Mouse (Mus musculus) CH12.LX (cell line): Measurements from ENCODE around the gene C1qtnf2. TPM values are rescaled to one million over a fixed set of nuclear protein-coding genes. Genes with fewer than 3 reads are reported as not detected.

Source experiments
- DNase-seq: peaks from one replicate; pipeline ENCODE4 v3.0.0-alpha.2; 2013; ENCODE audit errors: extremely low read depth
- H3K27ac ChIP-seq: 2 replicates; pipeline ENCODE4 v1.5.1; 2012; ENCODE audit warnings: low read depth, mild to moderate bottlenecking, control low read depth, moderate library complexity; ENCODE audit not compliant: insufficient read depth
- H3K27me3 ChIP-seq: replicated peaks from 2 replicates; pipeline ENCODE3; 2012; ENCODE audit warnings: inconsistent platforms
- H3K36me3 ChIP-seq, 2 experiments: replicated peaks in 1 of 2; 2 replicates each; pipeline versions ENCODE3 to v1.6.1; 2012; ENCODE audit warnings: inconsistent platforms in 1 of 2, low read length in 1 of 2, mild to moderate bottlenecking in 1 of 2, mixed read lengths in 1 of 2, moderate library complexity in 1 of 2; ENCODE audit not compliant: control insufficient read depth in 1 of 2, insufficient read depth in 1 of 2
- H3K4me1 ChIP-seq, 2 experiments: 2 replicates each; pipeline ENCODE4 v1.6.1; 2012; ENCODE audit warnings: inconsistent platforms in 1 of 2, moderate library complexity in 1 of 2; ENCODE audit not compliant: insufficient read depth in 2 of 2, control insufficient read depth in 1 of 2
- H3K4me2 ChIP-seq: 2 replicates; pipeline ENCODE4 v1.6.1; 2012; ENCODE audit warnings: low read depth, mild to moderate bottlenecking, control low read depth; ENCODE audit not compliant: poor library complexity, insufficient read depth, severe bottlenecking
- H3K4me3 ChIP-seq, 3 experiments: fragments of 150-350 bp in 1 of 3; sonication (generic) in 1 of 3; replicated peaks in 1 of 3; 2 replicates each; pipeline versions ENCODE3 to v1.5.1; 2011 to 2012; ENCODE audit warnings: low read depth in 2 of 3, low read length in 2 of 3, mild to moderate bottlenecking in 2 of 3, moderate library complexity in 2 of 3, control low read depth in 1 of 3, improper control_type of control experiment in 1 of 3, inconsistent platforms in 1 of 3, mixed read lengths in 1 of 3; ENCODE audit not compliant: poor library complexity in 1 of 3
- H3K79me2 ChIP-seq: replicated peaks from 2 replicates; pipeline ENCODE4 v1.6.1; 2012; ENCODE audit warnings: mild to moderate bottlenecking, moderate library complexity; ENCODE audit not compliant: control insufficient read depth, poor library complexity, insufficient read depth, severe bottlenecking; ENCODE audit errors: extremely low read depth
- H3K9ac ChIP-seq: 2 replicates; pipeline ENCODE4 v1.6.1; 2012; ENCODE audit warnings: low read depth, mild to moderate bottlenecking, control low read depth, moderate library complexity; ENCODE audit not compliant: insufficient read depth
- H3K9me3 ChIP-seq: replicated peaks from 2 replicates; pipeline ENCODE3; 2012; ENCODE audit warnings: low read length, inconsistent platforms, mixed read lengths
- CHD1 ChIP-seq: IDR thresholded peaks from 2 replicates; pipeline ENCODE4 v1.6.1; 2012; ENCODE audit warnings: low read depth, low read length, improper control_type of control experiment, inconsistent platforms
- CHD2 ChIP-seq: IDR thresholded peaks from 2 replicates; pipeline ENCODE4 v1.6.1; 2011; ENCODE audit warnings: low read length, improper control_type of control experiment
- E2F4 ChIP-seq: IDR thresholded peaks from 2 replicates; pipeline ENCODE4 v1.6.1; 2011; ENCODE audit warnings: low read depth, low read length, improper control_type of control experiment; ENCODE audit not compliant: insufficient replicate concordance
- EP300 ChIP-seq: IDR thresholded peaks from 2 replicates; pipeline ENCODE4 v1.6.1; 2011; ENCODE audit warnings: low read length, improper control_type of control experiment
- ETS1 ChIP-seq: conservative IDR thresholded peaks from 2 replicates; pipeline ENCODE4 v1.6.1; 2012; ENCODE audit warnings: low read depth, mild to moderate bottlenecking, inconsistent platforms, low read length, improper control_type of control experiment, moderate library complexity
- IRF4 ChIP-seq: IDR thresholded peaks from 2 replicates; pipeline ENCODE4 v1.6.1; 2014; ENCODE audit warnings: low read depth, mild to moderate bottlenecking, inconsistent platforms, low read length, improper control_type of control experiment
- MAFK ChIP-seq: IDR thresholded peaks from 2 replicates; pipeline ENCODE4 v1.6.1; 2011; ENCODE audit warnings: low read length, improper control_type of control experiment; ENCODE audit not compliant: insufficient replicate concordance
- MAX ChIP-seq: IDR thresholded peaks from 2 replicates; pipeline ENCODE4 v1.6.1; 2011; ENCODE audit warnings: low read length, improper control_type of control experiment
- MAZ ChIP-seq: IDR thresholded peaks from 2 replicates; pipeline ENCODE4 v1.6.1; 2012; ENCODE audit warnings: low read depth, mild to moderate bottlenecking, inconsistent platforms, low read length, improper control_type of control experiment, moderate library complexity
- MXI1 ChIP-seq: IDR thresholded peaks from 2 replicates; pipeline ENCODE4 v1.6.1; 2011; ENCODE audit warnings: mild to moderate bottlenecking, low read depth, low read length, improper control_type of control experiment
- MYC ChIP-seq: IDR thresholded peaks from 2 replicates; pipeline ENCODE4 v1.6.1; 2011; ENCODE audit warnings: low read depth, mild to moderate bottlenecking, improper control_type of control experiment, low read length
- PAX5 ChIP-seq: IDR thresholded peaks from 2 replicates; pipeline ENCODE4 v1.6.1; 2012; ENCODE audit warnings: low read length, inconsistent platforms, mixed read lengths
- POLR2AphosphoS2 ChIP-seq: IDR thresholded peaks from 2 replicates; pipeline ENCODE4 v1.6.1; 2011; ENCODE audit warnings: low read depth, low read length, improper control_type of control experiment
- RCOR1 ChIP-seq: conservative IDR thresholded peaks from 2 replicates; pipeline ENCODE4 v1.6.1; 2012; ENCODE audit warnings: low read depth, mild to moderate bottlenecking, inconsistent platforms, low read length, improper control_type of control experiment
- SMC3 ChIP-seq: IDR thresholded peaks from 2 replicates; pipeline ENCODE4 v1.6.1; 2011; ENCODE audit warnings: low read depth, low read length, improper control_type of control experiment
- TBP ChIP-seq: conservative IDR thresholded peaks from 2 replicates; pipeline ENCODE4 v1.6.1; 2011; ENCODE audit warnings: low read depth, low read length, improper control_type of control experiment
- TCF12 ChIP-seq: IDR thresholded peaks from 2 replicates; pipeline ENCODE4 v1.6.1; 2014; ENCODE audit warnings: low read depth, mild to moderate bottlenecking, inconsistent platforms, low read length, improper control_type of control experiment
- USF2 ChIP-seq: conservative IDR thresholded peaks from 2 replicates; pipeline ENCODE4 v1.6.1; 2011; ENCODE audit warnings: low read depth, low read length, improper control_type of control experiment
- ZNF384 ChIP-seq: IDR thresholded peaks from 2 replicates; pipeline ENCODE4 v1.6.1; 2012; ENCODE audit warnings: low read depth, low read length, improper control_type of control experiment, inconsistent platforms
- dilution Hi-C: fragments of 300-500 bp; cut with MboI; formaldehyde crosslinking; loops from 2 replicates; pipeline ENCODE4 v1.14.3; 2020; ENCODE audit warnings: low sequenced_read_pairs; ENCODE audit not compliant: extremely low pct_unique_long_range_greater_than_20kb, extremely low pct_ligation_motif_present
- in situ Hi-C: fragments of 300-500 bp; cut with MboI; formaldehyde crosslinking; loops from 3 replicates; pipeline ENCODE4 v1.14.3; 2019; ENCODE audit warnings: low sequenced_read_pairs, low pct_ligation_motif_present, low pct_unique_long_range_greater_than_20kb, mixed read lengths
- polyA plus RNA-seq: library from polyadenylated mRNA; unstranded; fragments of >175 nt; gene quantifications from 2 replicates; pipeline ENCODE4 v1.2.1, GENCODE M21; 2012; ENCODE audit warnings: low read depth; ENCODE audit not compliant: insufficient read length
- total RNA-seq, 2 experiments: library from RNA; depleted of rRNA; stranded (reverse); fragments of 300-350 nt in 1 of 2; fragments of >200 nt in 1 of 2; gene quantifications; 2 replicates each; pipeline ENCODE4 v1.2.3; 2012 to 2014

Gene C1qtnf2
- total and polyA plus RNA-seq, 3 experiments = not detected

DNA sequence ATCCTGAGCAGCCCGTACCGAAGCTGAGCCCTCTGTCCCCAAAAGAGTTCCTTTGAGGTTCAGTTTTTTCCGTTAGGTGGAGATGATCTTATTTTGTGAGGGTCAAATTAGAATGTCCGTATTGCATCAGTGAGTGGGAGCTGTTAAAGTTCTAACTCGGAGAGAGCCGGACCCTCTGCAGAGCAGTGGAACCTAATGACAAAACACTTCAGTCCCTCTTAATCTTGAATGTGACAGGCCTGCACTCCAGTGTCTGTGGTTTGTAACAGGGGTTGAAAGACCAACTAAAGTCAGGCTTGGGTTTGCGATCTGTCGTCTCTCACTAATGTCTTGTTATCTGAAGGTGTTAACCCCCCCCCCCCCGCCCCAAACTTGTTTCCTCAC is 40.1 kb upstream of the C1qtnf2 start:
- DNase-seq = no peak
- H3K27me3 ChIP-seq = no peaks in the 10 kb centered on the region
- dilution Hi-C loops = no loop called here
- in situ Hi-C loops = no loop called here
- TF ChIP-seq CHD1 (0 out of 2 replicates have a peak, but pooled peaks have one; percentile 58), IRF4 (no peak)
- peaks cover 7 to 14% of the 10 kb centered on the region in 2 experiments for H3K4me1 ChIP-seq
- H3K79me2 ChIP-seq = peaks cover 32% of the 10 kb centered on the region
- H3K27ac ChIP-seq = peak overlapping the region; percentile 23; the same call in 1 of the 2 replicates
- peak overlapping the region; percentile 100; the same call in 1 of the 2 replicates for H3K4me2 ChIP-seq
- H3K4me3 ChIP-seq = peak overlapping the region; percentile 81 to 100 (median 99)
- peaks cover 16 to 33% of the 10 kb centered on the region in 2 experiments for H3K36me3 ChIP-seq
- peak overlapping the region; percentile 89 for H3K9ac ChIP-seq
- no peaks in the 10 kb centered on the region for H3K9me3 ChIP-seq

DNA sequence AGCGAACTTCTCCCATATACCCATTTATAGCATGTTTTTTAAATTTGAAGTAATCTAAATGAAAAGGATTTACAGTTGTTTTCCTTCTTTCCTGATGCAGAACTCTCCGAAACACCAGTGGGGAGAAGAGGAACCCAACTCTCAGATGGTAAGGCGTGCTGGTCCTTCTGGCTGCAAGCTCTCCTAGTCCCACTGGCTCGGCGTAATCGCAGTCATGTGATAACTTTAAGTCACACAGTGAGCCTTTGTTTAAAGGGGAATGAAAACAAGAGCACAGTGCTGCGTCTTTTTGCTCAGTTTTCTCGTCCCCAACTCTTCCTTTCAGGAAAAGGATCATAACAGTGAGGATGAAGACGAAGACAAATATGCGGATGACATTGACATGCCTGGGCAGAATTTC is 33.0 kb upstream of the C1qtnf2 start:
- H3K4me2 ChIP-seq = no peak overlapping the region
- H3K9ac ChIP-seq = no peak overlapping the region
- H3K9me3 ChIP-seq = no peaks in the 10 kb centered on the region
- no peak overlapping the region for H3K27ac ChIP-seq
- no peak overlapping the region for H3K4me3 ChIP-seq
- dilution Hi-C loops (no loop called here), in situ Hi-C loops (no loop called here)
- peaks cover 78 to 95% of the 10 kb centered on the region in 2 experiments for H3K36me3 ChIP-seq
- peaks cover 8% of the 10 kb centered on the region for H3K79me2 ChIP-seq
- DNase-seq = no peak
- no peaks in the 10 kb centered on the region for H3K4me1 ChIP-seq
- no peak for TF ChIP-seq ZNF384
- TF ChIP-seq ETS1 = no peak
- TF ChIP-seq USF2 = no peak
- no peak for TF ChIP-seq TCF12
- TF ChIP-seq PAX5 = no peak
- TF ChIP-seq SMC3 = no peak
- no peak for TF ChIP-seq TBP
- TF ChIP-seq RCOR1 = no peak
- TF ChIP-seq MXI1 = no peak
- TF ChIP-seq CHD2 = no peak
- TF ChIP-seq EP300 = no peak
- no peak for TF ChIP-seq E2F4
- no peak for TF ChIP-seq MYC
- no peak for TF ChIP-seq MAX
- no peak for TF ChIP-seq MAFK
- no peak for TF ChIP-seq MAZ
- no peak for TF ChIP-seq POLR2AphosphoS2
- H3K27me3 ChIP-seq = no peaks in the 10 kb centered on the region
